Mouse (Mus musculus): ENCODE measurements at regions not wholly inside any gene's neighbourhood (a gene's known extent, or its start where the extent isn't known, plus 50 kb on each side); places are given as distances from the start of the nearest gene placed in this dataset.
A peak's percentile ranks its signal among the peaks of the same experiment; 100 is the strongest.

DNA sequence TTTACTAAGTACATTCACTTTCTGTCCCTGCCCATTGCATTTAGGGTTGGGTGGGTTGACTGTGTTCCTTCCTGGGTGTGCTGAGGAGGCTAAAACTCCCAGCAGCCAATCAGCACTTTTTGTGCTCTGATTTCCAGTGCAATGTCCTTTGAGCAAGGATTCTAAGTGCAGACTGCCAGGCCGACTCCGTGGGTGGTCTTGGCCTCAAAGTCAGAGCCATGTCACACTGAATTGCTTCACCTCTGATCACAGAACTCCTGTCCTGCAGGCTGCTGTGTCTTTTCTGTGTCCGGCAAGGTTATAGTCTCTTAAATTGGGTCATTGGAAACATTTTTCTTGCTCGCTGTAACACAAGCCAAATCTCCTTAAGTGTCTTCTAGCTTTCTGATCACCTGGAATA lies 94.0 kb upstream of the Prmt6 start:
- ATAC-seq: no peak

GRCm38 (mm10) chr3:110340067-110340466 lies 89.3 kb upstream of the Prmt6 start:
- H3K4me1 ChIP-seq (ENCODE audit: insufficient read depth, low read depth, low read length): no peaks in the 10 kb centered on the region
- DNase-seq (ENCODE audit: low spot score) (no peak), ATAC-seq (no peak)
- H3K36me3 ChIP-seq (ENCODE audit: insufficient read depth, low read length): no peaks in the 10 kb centered on the region
- H3K4me3 ChIP-seq (ENCODE audit: low read depth, low read length): no peak overlapping the region
- H3K9ac ChIP-seq (replicated peaks; ENCODE audit: low read depth): no peak overlapping the region
- H3K27me3 ChIP-seq (replicated peaks; ENCODE audit: insufficient read depth, low read length): no peaks in the 10 kb centered on the region
- 88% methylated on average over 2 of the region's 2 CpGs for WGBS
- no peak overlapping the region for H3K27ac ChIP-seq (ENCODE audit: low read length)
- TF ChIP-seq EP300 (IDR thresholded peaks at IDR 0.05): no peak
- TF ChIP-seq CTCF (IDR thresholded peaks at IDR 0.05): no peak
- H3K4me2 ChIP-seq (replicated peaks; ENCODE audit: low read depth, low read length): no peak overlapping the region
- H3K9me3 ChIP-seq (ENCODE audit: low read length): no peaks in the 10 kb centered on the region

More for the DNA sequence above, 94.0 kb upstream of the Prmt6 start:
- H3K9me3 ChIP-seq (ENCODE audit: low read length): no peaks in the 10 kb centered on the region
- peak; percentile 26 for DNase-seq (ENCODE audit: low spot score)
- 46% methylated on average over 4 of the region's 4 CpGs for WGBS
- no peak overlapping the region for H3K4me3 ChIP-seq (ENCODE audit: low read depth, low read length)
- TF ChIP-seq EP300 (IDR thresholded peaks at IDR 0.05) (no peak), CTCF (IDR thresholded peaks at IDR 0.05) (no peak)
- H3K4me2 ChIP-seq (replicated peaks; ENCODE audit: low read depth, low read length): no peak overlapping the region
- no peaks in the 10 kb centered on the region for H3K36me3 ChIP-seq (ENCODE audit: insufficient read depth, low read length)
- no peak overlapping the region for H3K9ac ChIP-seq (replicated peaks; ENCODE audit: low read depth)
- H3K27me3 ChIP-seq (replicated peaks; ENCODE audit: insufficient read depth, low read length): no peaks in the 10 kb centered on the region
- no peak overlapping the region for H3K27ac ChIP-seq (ENCODE audit: low read length)
- no peaks in the 10 kb centered on the region for H3K4me1 ChIP-seq (ENCODE audit: insufficient read depth, low read depth, low read length)

DNA sequence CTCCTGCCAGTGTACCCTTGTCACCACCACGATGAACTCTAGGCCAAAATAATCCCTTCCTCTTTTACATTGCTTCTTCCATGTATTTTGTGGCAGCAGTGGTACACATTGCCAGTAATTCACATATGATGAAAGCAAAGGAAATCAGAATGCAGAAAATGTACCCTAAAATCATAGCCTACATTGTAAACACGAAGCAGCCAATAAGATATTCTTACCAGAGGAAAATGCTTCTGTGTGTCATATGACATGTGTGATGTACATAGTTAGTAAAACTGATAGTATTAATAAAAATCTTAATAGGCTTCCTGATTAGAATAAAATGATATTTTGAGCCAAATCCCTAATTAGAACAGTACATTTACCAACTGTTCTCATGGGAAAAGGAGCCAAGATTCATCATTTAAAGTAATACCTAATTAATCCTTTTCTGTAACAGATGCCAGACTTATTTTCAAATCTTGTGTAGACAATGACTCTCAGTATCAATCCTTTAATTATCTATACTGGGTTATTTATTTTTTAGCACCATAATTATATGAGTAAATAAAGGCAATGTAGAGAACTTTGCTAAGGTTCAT lies 88.3 kb upstream of the Prmt6 start:
- no peak overlapping the region for H3K4me3 ChIP-seq (ENCODE audit: low read depth, low read length)
- no peak overlapping the region for H3K27ac ChIP-seq (ENCODE audit: low read length)
- WGBS: 61% methylated on average over 2 of the region's 2 CpGs
- H3K9ac ChIP-seq (replicated peaks; ENCODE audit: low read depth): no peak overlapping the region
- no peak for TF ChIP-seq CTCF (IDR thresholded peaks at IDR 0.05)
- no peak for TF ChIP-seq EP300 (IDR thresholded peaks at IDR 0.05)
- no peak overlapping the region for H3K4me2 ChIP-seq (replicated peaks; ENCODE audit: low read depth, low read length)
- DNase-seq (ENCODE audit: low spot score) (no peak), ATAC-seq (no peak)
- no peaks in the 10 kb centered on the region for H3K36me3 ChIP-seq (ENCODE audit: insufficient read depth, low read length)
- H3K4me1 ChIP-seq (ENCODE audit: insufficient read depth, low read depth, low read length): no peaks in the 10 kb centered on the region
- H3K9me3 ChIP-seq (ENCODE audit: low read length): no peaks in the 10 kb centered on the region
- no peaks in the 10 kb centered on the region for H3K27me3 ChIP-seq (replicated peaks; ENCODE audit: insufficient read depth, low read length)

GRCm38 (mm10) chr3:110329175-110329574 lies 78.4 kb upstream of the Prmt6 start:
- no peak for DNase-seq (ENCODE audit: low spot score)
- Histone ChIP-seq H3K27ac (ENCODE audit: low read length) (no peak overlapping the region), H3K4me2 (replicated peaks; ENCODE audit: low read depth, low read length) (no peak overlapping the region), H3K9me3 (ENCODE audit: low read length) (no peaks in the 10 kb centered on the region), H3K36me3 (ENCODE audit: insufficient read depth, low read length) (no peaks in the 10 kb centered on the region), H3K4me1 (ENCODE audit: insufficient read depth, low read depth, low read length) (no peaks in the 10 kb centered on the region), H3K27me3 (replicated peaks; ENCODE audit: insufficient read depth, low read length) (no peaks in the 10 kb centered on the region), H3K9ac (replicated peaks; ENCODE audit: low read depth) (no peak overlapping the region), H3K4me3 (ENCODE audit: low read depth, low read length) (no peak overlapping the region)
- no peak for TF ChIP-seq EP300 (IDR thresholded peaks at IDR 0.05)
- no peak for TF ChIP-seq CTCF (IDR thresholded peaks at IDR 0.05)
- ATAC-seq: no peak
- 90% methylated on average over 1 of the region's 1 CpGs for WGBS

- no peaks in the 10 kb centered on the region for H3K27me3 ChIP-seq (replicated peaks; ENCODE audit: insufficient read depth, low read length)
- ATAC-seq: no peak
- H3K4me3 ChIP-seq (ENCODE audit: low read depth, low read length): no peak overlapping the region
- no peaks in the 10 kb centered on the region for H3K9me3 ChIP-seq (ENCODE audit: low read length)
- no peak for DNase-seq (ENCODE audit: low spot score)
- no peak overlapping the region for H3K4me2 ChIP-seq (replicated peaks; ENCODE audit: low read depth, low read length)
- no peaks in the 10 kb centered on the region for H3K4me1 ChIP-seq (ENCODE audit: insufficient read depth, low read depth, low read length)
- H3K27ac ChIP-seq (ENCODE audit: low read length): no peak overlapping the region
- no peaks in the 10 kb centered on the region for H3K36me3 ChIP-seq (ENCODE audit: insufficient read depth, low read length)
- 92% methylated on average over 1 of the region's 1 CpGs for WGBS
- no peak for TF ChIP-seq CTCF (IDR thresholded peaks at IDR 0.05)
- no peak for TF ChIP-seq EP300 (IDR thresholded peaks at IDR 0.05)
- H3K9ac ChIP-seq (replicated peaks; ENCODE audit: low read depth): no peak overlapping the region
These were observed 59.5 kb upstream of the Prmt6 start for GRCm38 (mm10) chr3:110310270-110310669.

DNA sequence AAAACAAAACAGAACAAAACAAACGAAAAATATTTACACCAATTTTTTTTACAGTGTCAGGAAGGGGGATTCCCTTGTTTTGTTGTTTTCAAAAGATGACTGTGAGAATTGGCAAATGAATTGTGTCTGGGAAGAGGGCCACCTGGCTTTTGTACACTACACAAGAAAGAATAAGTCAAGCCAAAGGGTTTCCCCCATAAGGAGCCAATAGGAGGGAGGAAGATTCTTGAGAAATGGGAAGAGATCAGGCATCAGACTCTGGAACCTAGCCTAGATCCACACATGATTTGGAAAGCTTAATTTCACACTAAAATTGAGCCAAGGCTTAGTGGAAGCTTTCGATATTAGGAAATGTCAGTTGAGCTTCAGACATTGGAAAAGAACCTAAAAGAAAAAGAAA lies 52.4 kb upstream of the Prmt6 start:
- Histone ChIP-seq H3K27me3 (replicated peaks; ENCODE audit: insufficient read depth, low read length) (no peaks in the 10 kb centered on the region), H3K4me1 (ENCODE audit: insufficient read depth, low read depth, low read length) (no peaks in the 10 kb centered on the region), H3K36me3 (ENCODE audit: insufficient read depth, low read length) (no peaks in the 10 kb centered on the region), H3K9me3 (ENCODE audit: low read length) (no peaks in the 10 kb centered on the region), H3K27ac (ENCODE audit: low read length) (no peak overlapping the region), H3K4me2 (replicated peaks; ENCODE audit: low read depth, low read length) (no peak overlapping the region), H3K4me3 (ENCODE audit: low read depth, low read length) (no peak overlapping the region), H3K9ac (replicated peaks; ENCODE audit: low read depth) (no peak overlapping the region)
- DNase-seq (ENCODE audit: low spot score) (peak; percentile 89), ATAC-seq (peak; percentile 94)
- TF ChIP-seq CTCF (IDR thresholded peaks at IDR 0.05) (no peak), EP300 (IDR thresholded peaks at IDR 0.05) (peak; percentile 43; the same call in 1 of the 2 replicates)
- WGBS: 54% methylated on average over 2 of the region's 2 CpGs

Measured in lung, postnatal 0 days (tissue).